Mouse (Mus musculus) MEL (cell line): ENCODE data around the gene Lmntd1.

Source experiments
- CTCF ChIP-seq, 3 experiments: IDR thresholded peaks in 2 of 3; conservative IDR thresholded peaks in 1 of 3; 2 replicates each; pipeline ENCODE4 v1.5.1; 2011 to 2012; ENCODE audit warnings: low read length in 3 of 3, low read depth in 2 of 3, mild to moderate bottlenecking in 2 of 3, improper control_type of control experiment in 1 of 3, inconsistent platforms in 1 of 3, mixed read lengths in 1 of 3, moderate library complexity in 1 of 3; ENCODE audit not compliant: control insufficient read depth in 1 of 3, insufficient read depth in 1 of 3, poor library complexity in 1 of 3, severe bottlenecking in 1 of 3
- ELF1 ChIP-seq: IDR thresholded peaks from 2 replicates; pipeline ENCODE4 v1.6.1; 2014; ENCODE audit warnings: low read depth, mild to moderate bottlenecking, inconsistent platforms, low read length, improper control_type of control experiment, moderate library complexity
- MAFK ChIP-seq: IDR thresholded peaks from 2 replicates; pipeline ENCODE4 v1.6.1; 2011; ENCODE audit warnings: low read depth, mild to moderate bottlenecking, low read length, improper control_type of control experiment, borderline replicate concordance
- MAZ ChIP-seq: IDR thresholded peaks from 2 replicates; pipeline ENCODE4 v1.6.1; 2012; ENCODE audit warnings: low read depth, mild to moderate bottlenecking, inconsistent platforms, low read length, improper control_type of control experiment
- POLR2A ChIP-seq, 2 experiments: IDR thresholded peaks; 2 replicates each; pipeline ENCODE4 v1.6.1; 2011 to 2012; ENCODE audit warnings: low read length in 2 of 2, mild to moderate bottlenecking in 2 of 2, control low read depth in 1 of 2, improper control_type of control experiment in 1 of 2, low read depth in 1 of 2, moderate library complexity in 1 of 2; ENCODE audit not compliant: control insufficient read depth in 1 of 2, insufficient read depth in 1 of 2, poor library complexity in 1 of 2
- RAD21 ChIP-seq: IDR thresholded peaks from 2 replicates; pipeline ENCODE4 v1.6.1; 2011; ENCODE audit warnings: mild to moderate bottlenecking, low read depth, low read length, improper control_type of control experiment
- TBP ChIP-seq: IDR thresholded peaks from 2 replicates; pipeline ENCODE4 v1.8.0; 2011; ENCODE audit warnings: low read depth, low read length, improper control_type of control experiment
- USF2 ChIP-seq, 2 experiments: IDR thresholded peaks; 2 replicates each; pipeline ENCODE4 v1.6.1; 2011 to 2012; ENCODE audit warnings: improper control_type of control experiment in 2 of 2, low read length in 2 of 2, borderline replicate concordance in 1 of 2, inconsistent platforms in 1 of 2, low read depth in 1 of 2, mild to moderate bottlenecking in 1 of 2; ENCODE audit not compliant: insufficient read depth in 1 of 2

- no peak for TF ChIP-seq ELF1
- no peak for TF ChIP-seq RAD21
- no peak for TF ChIP-seq CTCF (IDR thresholded peaks at IDR 0.05 in 2 of 3, conservative IDR thresholded peaks at IDR 0.05 in 1 of 3; ENCODE audit: control insufficient read depth in 1 of 3, insufficient read depth in 1 of 3, low read depth in 2 of 3, low read length in 3 of 3, poor library complexity in 1 of 3, severe bottlenecking in 1 of 3)
- TF ChIP-seq USF2 (IDR thresholded peaks at IDR 0.05; ENCODE audit: borderline replicate concordance in 1 of 2, insufficient read depth in 1 of 2, low read depth in 1 of 2, low read length in 2 of 2): no peak
- TF ChIP-seq POLR2A (IDR thresholded peaks at IDR 0.05; ENCODE audit: control insufficient read depth in 1 of 2, insufficient read depth in 1 of 2, low read depth in 1 of 2, low read length in 2 of 2, poor library complexity in 1 of 2): no peak
- no peak for TF ChIP-seq TBP
- no peak for TF ChIP-seq MAFK
- no peak for TF ChIP-seq MAZ
These were observed 278.0 kb downstream of the Lmntd1 start for GRCm38 (mm10) chr6:145335876-145336768.
